Mouse (Mus musculus): ENCODE data around the gene Farp1.

Farp1 gene

GRCm38 (mm10) chr14:121183414-121184130 lies 148.6 kb downstream of the Farp1 start:
- DNase-seq (ENCODE audit: low spot score in 2 of 2), result no peak

- no peak for DNase-seq (ENCODE audit: low spot score in 2 of 2)
Observed at GRCm38 (mm10) chr14:121184351-121184750, 149.4 kb downstream of the Farp1 start.

DNA sequence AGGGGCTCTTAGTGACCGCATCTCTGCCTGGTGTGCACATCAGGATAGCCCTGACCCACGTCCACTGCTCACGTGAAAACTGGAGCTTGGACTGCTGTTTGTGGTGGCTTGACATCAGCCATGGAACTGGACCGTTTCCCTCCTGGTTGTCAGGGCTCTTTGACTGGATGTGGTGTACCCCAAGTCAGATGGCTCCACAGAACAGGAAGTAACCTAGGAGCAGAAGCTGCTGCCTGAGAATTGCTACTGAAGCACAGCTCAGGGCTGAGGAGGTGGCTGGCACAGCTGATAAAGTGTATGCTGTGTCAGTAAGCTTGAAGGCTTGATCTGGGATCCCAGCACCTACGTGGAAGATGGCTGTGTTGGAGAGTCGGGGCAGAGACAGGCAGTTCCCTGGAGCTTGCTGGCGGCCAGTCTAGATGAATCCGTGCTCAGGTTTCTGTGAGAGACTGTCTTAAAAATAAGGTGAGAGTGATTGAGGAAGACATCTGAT lies 151.4 kb downstream of the Farp1 start:
- DNase-seq (ENCODE audit: low spot score in 2 of 2), result no peak

DNA sequence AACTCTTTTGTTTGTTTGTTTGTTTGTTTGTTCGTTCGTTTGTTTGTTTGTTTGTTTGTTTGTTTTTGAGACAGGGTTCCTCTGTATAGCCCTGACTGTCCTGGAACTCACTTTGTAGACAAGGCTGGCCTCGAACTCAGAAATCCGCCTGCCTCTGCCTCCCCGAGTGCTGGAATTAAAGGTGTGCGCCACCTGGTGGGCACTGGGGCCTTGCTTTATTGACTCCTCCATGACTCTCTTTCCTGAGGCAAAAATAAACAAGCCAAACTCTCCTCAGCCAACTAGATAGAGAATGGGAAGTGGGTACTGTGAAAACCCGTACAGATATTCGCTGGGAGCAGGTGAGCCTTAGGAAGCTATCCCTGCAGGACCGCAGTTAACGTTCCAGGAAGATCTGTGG lies 154.8 kb downstream of the Farp1 start:
- DNase-seq (ENCODE audit: low spot score in 2 of 2), result peak in 1 of 2 experiments; percentile 20

DNA sequence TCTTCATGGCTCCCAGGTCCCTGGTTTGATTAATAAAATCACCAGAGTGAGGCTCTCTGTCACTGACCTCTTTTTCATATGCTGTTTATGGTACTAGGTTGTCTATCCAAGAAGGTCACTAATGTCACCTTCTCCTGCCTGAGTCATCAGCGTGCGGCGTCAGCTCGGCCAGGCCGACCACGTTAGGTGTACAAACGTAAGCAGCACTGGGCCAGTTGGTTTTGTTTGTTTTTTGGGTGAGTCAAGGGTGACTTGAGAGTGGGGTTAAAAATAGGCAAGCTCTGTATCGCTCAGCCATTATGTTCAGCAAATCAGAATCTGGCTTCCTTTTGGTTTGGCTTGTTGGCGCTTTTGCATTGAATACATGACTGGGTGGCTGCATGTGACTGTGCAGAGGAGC lies 155.4 kb downstream of the Farp1 start:
- DNase-seq (ENCODE audit: low spot score in 2 of 2), result no peak

DNA sequence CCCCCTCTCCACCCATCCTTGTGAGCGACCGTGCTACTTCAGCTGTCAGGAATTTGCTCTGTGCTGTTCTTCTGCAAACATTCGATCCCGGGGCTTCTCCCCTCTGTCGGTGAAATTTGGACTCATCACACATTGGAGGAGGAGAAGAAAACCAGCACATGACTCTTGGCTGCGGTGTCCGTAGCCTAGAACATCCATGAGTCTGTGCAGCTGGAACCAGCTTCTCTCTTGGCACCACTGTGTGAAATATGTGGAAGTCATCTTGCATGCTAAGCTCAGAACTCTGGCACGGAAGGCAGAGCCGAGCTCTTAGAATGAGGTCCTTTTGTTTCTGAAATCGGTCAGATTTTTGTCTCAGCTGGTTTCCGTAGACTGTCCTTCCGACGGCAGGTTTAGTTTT lies 156.7 kb downstream of the Farp1 start:
- DNase-seq (ENCODE audit: low spot score in 2 of 2), result no peak

GRCm38 (mm10) chr14:121192394-121192793 lies 157.4 kb downstream of the Farp1 start:
- no peak for DNase-seq (ENCODE audit: low spot score in 2 of 2)

DNA sequence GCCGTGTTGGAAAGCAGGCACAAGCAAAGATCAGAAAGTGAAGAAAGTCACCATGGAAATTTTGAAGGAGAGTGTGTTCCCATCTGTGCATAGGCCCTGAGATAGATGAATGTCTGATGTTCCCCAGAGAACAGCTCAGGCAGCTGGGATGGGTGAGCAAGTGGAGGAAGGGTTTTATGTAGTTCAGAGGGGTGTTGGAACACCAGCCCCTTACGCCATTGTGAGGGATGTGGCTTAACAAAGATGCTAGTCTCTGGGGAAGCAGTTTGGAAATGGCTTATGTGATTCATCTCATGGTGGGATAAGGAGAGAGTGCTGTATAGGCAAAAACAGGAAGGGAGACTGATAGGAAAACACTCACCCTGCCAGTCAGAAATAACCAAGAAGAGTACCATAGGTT lies 159.0 kb downstream of the Farp1 start:
- no peak for DNase-seq (ENCODE audit: low spot score in 2 of 2)

DNA sequence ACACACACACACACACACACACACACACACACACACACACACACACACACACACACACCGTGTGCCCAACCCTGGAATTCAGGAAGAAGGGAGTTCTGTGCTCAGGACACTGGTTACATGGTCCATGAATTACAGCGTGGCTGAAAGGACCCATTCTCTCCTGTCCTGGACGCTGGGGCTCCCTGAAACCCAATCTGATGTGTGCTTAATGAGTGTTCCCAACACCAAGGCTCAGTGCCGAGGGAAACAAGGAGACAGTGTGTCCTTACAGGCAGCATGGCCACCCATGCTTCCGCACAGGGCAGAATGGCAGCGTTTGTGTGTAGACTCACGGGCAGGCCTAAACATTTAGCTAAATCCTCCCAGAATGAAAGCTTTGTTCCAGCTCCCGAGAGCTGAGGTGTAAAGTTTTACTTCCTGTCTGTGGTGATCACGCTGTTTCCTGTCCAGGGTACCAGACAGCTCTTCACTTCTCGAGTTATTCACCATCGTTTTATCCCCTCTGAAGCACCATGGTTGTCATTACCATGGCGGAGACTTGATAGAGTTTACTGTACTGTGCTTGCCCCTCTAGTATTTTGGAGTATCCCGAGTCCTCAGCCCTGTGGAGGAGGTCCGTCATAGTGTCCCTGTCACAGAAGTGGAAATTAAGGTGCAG lies 164.0 kb downstream of the Farp1 start:
- DNase-seq (ENCODE audit: low spot score in 2 of 2), result no peak

DNA sequence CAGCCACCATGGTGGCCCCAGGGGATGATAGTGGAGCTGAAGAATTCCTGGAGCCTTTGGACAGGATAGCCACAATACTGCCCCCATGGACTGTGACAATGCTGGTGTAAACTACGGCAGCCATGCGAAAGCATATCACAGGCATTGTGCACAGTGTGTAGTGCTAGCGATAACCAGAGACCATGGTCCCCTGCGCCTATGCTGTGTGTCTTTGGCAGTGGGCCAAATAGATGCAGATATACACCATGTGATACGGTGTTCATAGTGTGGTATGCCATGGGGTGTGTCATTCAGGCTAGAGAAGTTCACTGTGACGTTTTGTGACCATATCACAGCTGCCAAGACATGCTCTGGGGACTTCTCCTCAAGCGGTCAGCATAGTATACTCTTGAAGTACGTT lies 164.8 kb downstream of the Farp1 start:
- DNase-seq (ENCODE audit: low spot score in 2 of 2), result no peak

GRCm38 (mm10) chr14:121200353-121200752 lies 165.4 kb downstream of the Farp1 start:
- DNase-seq (ENCODE audit: low spot score in 2 of 2), result no peak

DNA sequence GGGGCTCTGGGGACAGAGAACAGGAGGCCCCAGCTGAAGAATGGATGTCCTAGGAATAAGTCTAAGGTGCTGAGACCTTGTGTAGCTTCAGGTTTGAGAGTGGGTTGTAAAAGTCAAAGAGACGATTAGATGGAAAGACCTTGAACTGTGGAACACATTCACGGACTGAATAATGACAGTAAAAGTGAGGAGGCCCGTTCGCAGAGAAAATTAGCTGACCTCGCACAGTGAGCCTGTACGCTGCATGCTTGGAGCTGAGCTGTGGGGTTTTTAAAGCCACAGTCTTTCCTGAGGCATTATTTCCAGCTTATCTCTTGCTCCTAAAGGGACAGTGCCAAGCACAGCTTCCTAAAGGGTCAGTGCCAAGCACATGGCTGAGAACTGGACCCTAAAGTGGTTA lies 166.2 kb downstream of the Farp1 start:
- no peak for DNase-seq (ENCODE audit: low spot score in 2 of 2)

DNA sequence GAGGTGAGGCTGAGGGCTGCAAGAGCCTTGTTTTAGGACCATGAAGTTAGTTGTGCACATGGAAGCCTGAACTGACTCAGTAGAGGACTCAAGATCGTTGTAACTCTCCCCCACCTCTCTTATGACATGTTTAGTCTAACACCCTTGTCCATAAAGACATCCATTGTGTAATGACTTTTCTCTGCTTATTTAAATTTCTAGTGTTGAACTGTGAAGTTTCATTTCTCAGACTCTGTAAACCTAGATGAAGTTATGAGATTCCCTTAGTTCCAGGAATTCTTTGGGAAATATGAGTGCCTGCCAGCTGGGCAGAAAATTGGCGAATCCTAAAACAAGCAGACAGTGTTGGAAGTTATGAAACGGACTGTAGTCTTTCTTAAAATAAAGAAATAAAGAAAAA lies 170.5 kb downstream of the Farp1 start:
- no peak for DNase-seq (ENCODE audit: low spot score in 2 of 2)

DNA sequence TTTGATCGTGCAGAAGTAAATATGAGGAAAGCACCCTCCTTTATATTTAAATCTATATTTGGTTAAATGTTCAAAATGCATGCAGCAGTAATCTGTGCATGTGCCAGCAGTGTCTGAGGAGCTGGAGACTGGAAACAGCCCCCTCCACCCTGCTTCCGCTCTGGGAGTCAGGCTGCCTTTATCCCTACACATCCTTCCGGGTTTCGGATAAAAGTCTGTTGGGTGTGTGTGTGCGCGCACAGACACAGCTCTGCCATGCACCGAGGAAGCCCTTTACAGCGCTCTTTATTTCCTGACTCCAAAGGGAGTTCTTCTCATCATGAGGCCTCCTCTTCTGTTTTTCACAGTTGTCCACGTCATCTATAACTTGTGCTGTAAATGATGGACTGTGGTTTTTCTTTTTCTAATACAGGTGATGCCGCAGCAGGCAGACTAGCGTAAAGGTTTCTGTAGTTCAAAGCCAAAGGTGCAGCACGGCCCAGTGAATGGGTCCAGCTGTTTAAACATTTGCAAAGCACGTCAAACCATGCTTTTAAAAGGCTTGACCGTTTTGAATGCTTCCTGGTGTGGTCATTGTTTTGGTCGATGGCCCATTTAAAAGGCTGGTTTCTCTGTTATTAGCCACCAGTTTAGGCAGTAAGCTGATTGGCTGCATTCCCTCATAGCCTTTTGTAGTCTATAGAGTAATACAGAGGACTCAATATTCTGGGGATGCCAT lies 172.6 kb downstream of the Farp1 start:
- no peak for DNase-seq (ENCODE audit: low spot score in 2 of 2)

GRCm38 (mm10) chr14:121208159-121208515 lies 173.1 kb downstream of the Farp1 start:
- no peak for DNase-seq (ENCODE audit: low spot score in 2 of 2)

DNA sequence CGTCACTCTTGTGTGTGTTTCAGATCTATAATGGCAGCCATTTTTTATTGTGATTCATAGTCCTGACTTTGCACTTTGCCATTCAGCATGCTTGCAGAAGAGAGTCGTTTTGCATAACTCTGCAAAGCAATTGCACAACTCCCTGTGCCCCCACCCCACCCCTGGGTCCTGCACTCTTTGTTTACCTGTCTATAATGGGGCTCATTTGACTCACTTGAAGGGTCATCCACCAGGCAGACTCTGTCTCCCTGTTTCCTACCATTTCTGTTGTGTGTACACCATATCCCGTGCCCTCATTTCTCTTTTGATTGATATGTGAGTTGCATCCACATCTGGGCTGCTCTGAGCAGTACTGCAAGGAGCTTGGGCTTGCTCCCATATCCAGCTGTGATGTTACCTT lies 175.3 kb downstream of the Farp1 start:
- no peak for DNase-seq (ENCODE audit: low spot score in 2 of 2)

DNA sequence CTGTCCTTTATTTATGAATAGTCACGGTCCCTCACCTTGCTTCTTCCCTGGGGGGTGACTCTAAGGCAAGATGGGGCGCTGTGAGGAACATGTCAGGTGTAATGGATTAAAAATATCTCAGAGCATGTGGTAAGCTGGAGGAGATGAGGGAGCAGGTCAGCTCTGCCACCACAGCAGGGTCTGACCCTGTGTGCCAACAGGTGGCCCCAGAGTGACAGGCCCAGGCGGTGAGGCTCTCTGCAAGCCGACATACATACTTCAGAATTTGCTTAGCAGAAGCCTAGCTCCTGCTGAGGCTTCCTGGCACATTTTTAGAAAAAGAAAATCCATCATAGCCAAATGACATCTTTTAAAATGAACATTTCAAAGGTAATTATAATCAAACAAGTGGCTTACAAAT lies 178.7 kb downstream of the Farp1 start:
- DNase-seq (ENCODE audit: low spot score in 2 of 2), result no peak

GRCm38 (mm10) chr14:121214636-121215257 lies 179.7 kb downstream of the Farp1 start:
- DNase-seq (ENCODE audit: low spot score in 2 of 2), result no peak

DNA sequence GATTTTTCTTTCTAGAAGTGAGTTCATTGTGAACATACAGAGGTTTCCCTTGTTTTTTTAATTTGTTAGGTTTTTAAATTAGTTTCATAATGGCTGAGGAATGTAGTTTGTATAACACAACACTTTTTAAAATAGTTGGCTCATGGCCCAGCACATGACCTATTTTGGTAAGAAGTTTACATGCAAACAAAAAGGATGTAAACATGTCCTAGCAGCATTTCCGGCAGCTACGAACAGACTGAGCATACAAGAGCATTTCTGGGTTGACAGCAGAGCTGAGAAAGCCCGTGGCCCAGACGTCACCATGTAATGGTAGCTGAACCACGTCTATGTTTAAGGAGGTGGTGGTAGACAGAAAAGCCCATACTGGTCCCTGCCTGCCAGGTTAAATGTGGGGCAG lies 180.8 kb downstream of the Farp1 start:
- no peak for DNase-seq (ENCODE audit: low spot score in 2 of 2)

- DNase-seq (ENCODE audit: low spot score in 2 of 2), result no peak
Observed at GRCm38 (mm10) chr14:121216672-121217071, 181.7 kb downstream of the Farp1 start.

GRCm38 (mm10) chr14:121218620-121219019 lies 183.6 kb downstream of the Farp1 start:
- DNase-seq (ENCODE audit: low spot score in 2 of 2), result peak in 1 of 2 experiments; percentile 31

All from spleen, postnatal 10 days (tissue).